Mouse (Mus musculus) gastrocnemius, adult 2 months (tissue): Measurements from ENCODE around the gene Oat. TPM values are rescaled to one million over a fixed set of nuclear protein-coding genes. Genes with fewer than 3 reads are reported as not detected.

Source experiments
- DNase-seq: peaks from one replicate; pipeline ENCODE4 v3.0.0; 2022
- H3K27ac ChIP-seq: fragments of 200-600 bp; 2 replicates; pipeline ENCODE4 v1.8.1; 2022; ENCODE audit warnings: mild to moderate bottlenecking
- H3K4me3 ChIP-seq: fragments of 200-600 bp; 2 replicates; pipeline ENCODE4 v1.8.1; 2022; ENCODE audit warnings: mild to moderate bottlenecking, moderate library complexity
- CTCF ChIP-seq: fragments of 200-600 bp; IDR thresholded peaks from 2 replicates; pipeline ENCODE4 v1.8.1; 2022; ENCODE audit warnings: antibody characterized with exemption, mild to moderate bottlenecking, moderate library complexity
- intact Hi-C: fragments of 180-260 bp; cut with DNase I; formaldehyde crosslinking; loops from one replicate; pipeline ENCODE4 v1.15.1; 2025
- long read RNA-seq, 2 experiments: library from polyadenylated mRNA; stranded (forward); transcript quantifications; one replicate each; pipeline ENCODE4 v2.0.0; 2021
- total RNA-seq, 2 experiments: library from RNA; stranded (reverse); gene quantifications; 2 replicates each; pipeline ENCODE4 v1.2.3; 2021

The Oat gene
- 100 to 1,000 TPM; 155 to 159 TPM for total RNA-seq
- long read RNA-seq, experiment 1, transcript Oat-201 (10 exons, 2,152 nt): major isoform, 152 of 161 reads
- long read RNA-seq, experiment 1, partial matches to known transcripts: 8 of 161 reads
- long read RNA-seq, experiment 1, other reads (novel, unspliced or antisense): 1 of 161 reads
- long read RNA-seq, experiment 2, transcript Oat-201 (10 exons, 2,152 nt): major isoform, 166 of 180 reads
- long read RNA-seq, experiment 2, partial matches to known transcripts: 12 of 180 reads
- long read RNA-seq, experiment 2, other reads (novel, unspliced or antisense): 2 of 180 reads

DNA sequence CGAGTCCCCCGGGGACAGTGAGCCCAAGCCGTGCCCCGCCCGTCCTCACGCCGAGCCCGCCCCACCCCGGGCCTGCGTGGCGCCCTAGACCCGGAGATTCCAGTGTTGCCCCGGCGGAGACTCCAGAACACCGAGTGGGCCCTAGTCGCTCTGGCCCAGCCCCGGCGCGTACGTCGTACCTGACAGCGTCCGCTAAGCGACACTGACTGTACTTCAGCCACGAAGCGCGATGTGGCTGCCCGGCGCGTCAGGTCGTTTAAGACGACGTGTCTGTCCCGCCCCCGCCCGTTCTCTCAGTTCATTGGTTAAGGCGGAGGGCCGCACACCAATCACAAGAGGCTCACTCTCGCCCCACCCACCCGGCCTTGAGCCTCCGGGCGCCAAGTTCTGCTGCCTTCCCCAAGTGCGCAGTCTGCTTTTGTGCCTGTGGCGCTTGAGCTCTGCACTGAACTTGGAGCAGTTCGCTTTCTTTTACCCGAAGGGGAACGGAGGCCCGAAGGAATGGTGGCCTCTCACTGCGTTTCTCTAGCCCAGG is at the start of gene Oat:
TSS of gene Oat (minus strand) at position 283 of the 535 bp plus-strand sequence.
- peak within 1 kb of the TSS; percentile 98 for H3K27ac ChIP-seq
- intact Hi-C loops: loop anchor here (1.0 to 10.0 kb wide), 3 partner anchors 29 to 239 kb away; partner anchors contain the start of gene Fam53b
- TF ChIP-seq CTCF: no peak; the same call in 1 of the 2 replicates
- peak within 1 kb of the TSS; percentile 98 for H3K4me3 ChIP-seq
- peak; percentile 97 for DNase-seq

DNA sequence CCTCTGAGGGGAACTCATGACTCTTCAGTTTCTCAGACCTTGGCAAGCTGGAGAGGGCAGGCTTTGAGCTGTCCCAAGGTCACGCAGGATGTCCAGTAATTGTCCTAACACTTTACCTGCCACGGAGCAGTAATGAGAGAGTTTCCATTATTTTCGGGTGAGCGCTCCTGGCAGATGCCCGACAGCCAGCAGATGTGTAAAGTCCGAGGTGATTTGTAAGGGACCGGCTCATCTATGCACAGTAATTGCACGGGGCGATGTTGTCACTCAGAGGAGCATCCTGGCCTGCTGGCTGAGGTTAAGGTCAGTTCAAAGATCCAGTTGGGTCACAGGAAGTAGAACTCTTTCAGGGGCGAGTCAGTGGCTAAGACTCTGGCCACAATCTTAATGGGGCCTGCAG is 48.0 kb upstream of the Oat start:
- H3K4me3 ChIP-seq: no peak overlapping the region
- intact Hi-C loops: no loop called here
- TF ChIP-seq CTCF: no peak
- peak overlapping the region; percentile 17; the same call in 1 of the 2 replicates for H3K27ac ChIP-seq
- no peak for DNase-seq

DNA sequence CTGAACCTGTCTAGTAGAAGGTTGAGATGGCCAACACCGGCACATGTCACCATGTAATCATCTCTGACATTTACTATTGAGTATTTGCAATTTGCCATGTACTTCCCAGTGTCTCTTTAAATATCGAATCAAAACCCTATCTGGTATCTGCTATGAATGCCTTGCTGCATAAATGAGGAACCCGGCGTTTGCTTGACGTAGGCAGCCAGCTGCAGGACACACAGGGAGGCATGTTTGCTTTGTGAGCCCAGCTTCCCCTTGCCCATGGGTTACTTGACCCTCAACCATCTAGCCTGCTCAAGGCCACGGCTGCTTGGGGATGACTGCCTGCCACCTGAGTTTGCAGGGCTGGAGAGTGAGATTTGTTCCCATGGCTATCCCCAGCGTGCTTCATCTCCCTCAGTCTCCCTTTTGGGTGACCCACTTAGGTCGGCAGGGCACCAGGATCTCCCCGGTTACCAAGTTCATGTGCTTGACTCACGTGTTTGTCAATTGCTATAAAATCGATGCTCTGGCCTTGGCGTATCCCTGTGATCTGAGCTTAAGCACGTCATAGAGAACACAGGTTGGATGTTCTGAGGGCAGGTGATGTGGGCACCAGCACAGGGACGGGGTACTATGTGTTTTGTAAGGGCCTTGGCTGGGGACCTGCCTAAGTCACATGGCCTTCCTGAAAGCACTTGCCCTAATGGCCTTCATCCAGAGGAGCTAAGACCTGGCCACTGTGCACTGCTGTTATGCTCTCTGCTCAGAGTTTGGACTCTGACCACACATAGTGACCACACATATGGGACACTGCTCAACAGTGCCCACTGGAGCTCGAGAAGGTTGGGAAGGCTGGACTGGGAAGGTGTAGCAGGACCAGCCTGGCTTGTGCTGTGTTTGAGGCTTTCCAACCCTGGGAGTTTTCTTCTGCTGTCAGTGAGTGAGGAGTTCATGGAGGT is 44.0 kb upstream of the Oat start:
- H3K4me3 ChIP-seq: no peak overlapping the region
- intact Hi-C loops: no loop called here
- 0 out of 2 replicates have a peak overlapping the region, but pooled peaks have one; percentile 20 for H3K27ac ChIP-seq
- no peak for DNase-seq
- no peak for TF ChIP-seq CTCF

DNA sequence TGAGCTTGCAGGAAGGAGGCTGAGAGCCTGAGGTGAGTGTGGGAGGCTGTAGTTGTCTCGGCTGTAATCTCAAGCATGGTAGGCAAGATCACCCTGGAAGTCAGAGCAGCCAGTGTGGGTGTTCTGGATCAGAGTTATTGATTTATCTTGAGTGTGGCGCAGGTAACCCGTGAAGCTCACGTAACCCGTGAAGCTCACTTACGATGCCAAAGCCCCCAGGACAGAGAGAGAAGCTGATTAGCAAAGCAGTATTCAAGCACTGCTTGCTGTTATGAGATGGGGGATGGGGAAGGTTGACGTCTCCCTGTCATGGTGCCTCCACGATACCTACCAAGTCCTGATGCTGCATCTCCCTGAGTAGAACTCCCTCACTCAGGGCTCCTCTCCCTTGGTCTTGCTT is 43.4 kb upstream of the Oat start:
- no peak for DNase-seq
- no peak overlapping the region for H3K4me3 ChIP-seq
- no peak overlapping the region for H3K27ac ChIP-seq
- intact Hi-C loops: no loop called here
- no peak for TF ChIP-seq CTCF

DNA sequence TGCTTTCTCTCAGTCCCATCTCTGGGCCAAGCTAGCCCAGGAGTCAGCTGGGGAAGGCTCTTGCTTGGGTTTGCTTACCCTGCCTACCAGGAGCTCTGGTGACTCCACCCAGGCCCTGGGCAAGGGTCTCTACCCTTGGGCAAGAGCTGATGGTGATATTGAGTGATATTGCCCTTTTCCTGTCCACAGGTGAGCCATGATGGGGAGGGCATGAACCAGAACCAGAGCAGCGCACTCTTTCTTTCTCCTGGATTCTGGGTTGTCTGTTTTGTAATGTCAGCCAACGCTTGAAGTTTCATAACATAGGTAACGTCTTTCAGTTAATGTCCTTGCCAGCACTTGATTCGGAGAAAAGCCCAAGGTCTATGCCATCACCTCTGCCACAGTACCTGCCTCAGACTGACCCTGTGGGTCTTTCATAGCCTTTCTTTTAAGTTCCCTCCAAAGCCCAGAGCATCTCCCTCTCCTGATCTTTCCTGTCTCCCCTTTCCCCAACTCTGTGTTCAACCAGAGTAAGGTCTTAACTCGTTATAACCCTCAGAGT is 40.9 kb upstream of the Oat start:
- intact Hi-C loops: no loop called here
- Histone ChIP-seq H3K27ac (no peak overlapping the region), H3K4me3 (no peak overlapping the region)
- no peak for DNase-seq
- TF ChIP-seq CTCF: no peak

DNA sequence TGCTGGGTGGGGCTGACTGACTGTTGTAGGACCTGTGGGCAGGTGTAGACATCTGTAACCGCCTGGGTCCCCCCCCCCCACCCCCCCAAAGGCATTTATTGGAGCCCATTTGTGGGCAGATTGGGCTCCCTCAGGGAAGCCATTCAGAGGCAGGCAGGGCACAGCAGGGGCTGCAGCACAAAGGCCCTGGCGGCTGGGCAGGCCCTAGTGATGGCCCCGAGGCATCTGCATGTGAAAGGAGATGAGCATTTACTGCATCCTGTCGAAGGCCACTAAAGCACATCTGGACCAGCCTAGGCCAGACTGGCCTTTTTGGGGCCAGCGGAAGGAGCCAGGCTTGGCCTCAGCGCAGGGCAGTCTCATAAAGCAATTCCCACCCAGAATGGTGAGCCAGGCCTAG is 40.2 kb upstream of the Oat start:
- intact Hi-C loops: no loop called here
- no peak for TF ChIP-seq CTCF
- DNase-seq: no peak
- no peak overlapping the region for H3K4me3 ChIP-seq
- H3K27ac ChIP-seq: no peak overlapping the region

DNA sequence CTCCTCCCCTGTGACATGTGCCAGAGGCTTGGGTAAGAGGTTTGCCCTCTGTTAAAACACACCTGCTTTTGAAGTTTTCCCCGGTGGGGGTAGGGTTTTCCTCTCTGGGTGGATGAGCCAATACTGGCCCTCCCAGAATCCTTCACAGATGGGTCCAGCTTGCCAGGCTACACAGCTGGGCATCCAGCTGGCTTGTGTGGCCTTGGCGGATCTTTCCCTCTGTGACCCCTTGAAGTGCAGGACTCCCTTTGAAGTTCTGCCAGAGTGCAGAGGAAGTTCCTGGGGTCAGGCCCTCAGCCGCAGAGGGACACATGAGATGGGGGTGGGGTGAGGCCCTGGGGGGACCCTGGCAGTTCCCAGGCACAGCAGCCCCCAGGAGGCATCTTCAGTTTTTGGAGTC is 39.1 kb upstream of the Oat start:
- Histone ChIP-seq H3K27ac (no peak overlapping the region), H3K4me3 (no peak overlapping the region)
- no peak for TF ChIP-seq CTCF
- intact Hi-C loops: no loop called here
- peak; percentile 56 for DNase-seq

DNA sequence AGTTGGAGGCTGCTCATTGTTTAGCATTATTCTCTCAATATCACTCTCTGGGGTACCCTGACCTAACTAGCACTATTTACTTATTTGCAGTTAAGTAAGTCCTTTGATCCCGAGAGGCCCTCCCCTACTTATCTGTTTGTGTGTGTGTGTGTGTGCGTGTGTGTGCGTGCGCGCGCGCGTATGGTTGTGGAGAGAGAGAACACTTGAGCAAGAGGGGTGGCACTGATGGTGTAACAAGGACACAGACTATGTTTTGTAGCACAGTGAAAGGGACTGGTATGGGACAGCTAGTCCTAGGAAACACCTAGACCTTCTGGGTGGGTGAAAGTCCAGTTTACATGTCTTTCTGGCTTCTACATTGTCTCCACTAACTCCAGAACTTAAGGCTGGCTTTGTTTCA is 35.3 kb upstream of the Oat start:
- H3K27ac ChIP-seq: no peak overlapping the region
- intact Hi-C loops: no loop called here
- H3K4me3 ChIP-seq: no peak overlapping the region
- DNase-seq: no peak
- TF ChIP-seq CTCF: no peak

DNA sequence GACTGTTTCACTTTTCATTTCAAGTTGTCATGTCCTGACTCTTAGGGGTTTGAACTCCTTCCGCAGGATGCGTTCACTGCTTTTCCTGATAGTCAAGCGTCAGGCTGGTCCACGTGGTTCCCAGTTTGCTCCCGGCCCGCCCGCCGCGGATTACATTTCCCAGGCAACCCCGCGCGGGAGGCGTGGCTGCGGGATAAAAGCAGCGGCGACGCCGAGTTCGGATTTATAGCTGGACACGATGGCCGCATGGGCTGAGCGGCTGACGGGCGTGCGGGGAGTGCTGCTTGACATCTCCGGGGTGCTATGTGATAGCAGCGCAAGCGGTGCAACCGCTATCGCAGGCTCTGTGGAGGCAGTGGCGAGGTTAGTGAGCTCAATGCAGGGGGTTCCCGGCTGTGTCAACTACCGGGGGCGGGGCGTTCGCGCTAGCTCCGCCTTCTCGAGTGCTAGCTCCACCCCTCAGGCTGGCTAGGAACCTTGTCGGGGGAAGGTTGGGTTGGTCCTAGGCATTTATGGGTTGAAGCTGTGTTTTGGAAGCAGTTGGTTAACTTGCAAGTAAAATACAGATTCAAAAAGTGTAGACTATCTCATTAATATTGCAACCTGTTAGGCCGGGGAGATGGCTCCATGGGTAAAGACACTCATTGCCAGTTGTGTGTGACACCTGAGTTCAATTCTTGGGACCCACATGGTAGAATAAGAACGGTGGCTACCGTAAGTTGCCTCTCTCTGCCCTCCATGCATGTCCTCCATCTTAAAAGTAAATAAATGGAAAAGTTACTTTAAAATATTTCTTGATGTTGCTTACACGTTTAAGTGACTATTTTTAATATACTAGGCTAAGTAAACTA is 34.5 kb upstream of the Oat start, which contains the start of gene Lhpp:
TSS of gene Lhpp (plus strand) at position 171 of the 851 bp plus-strand sequence.
- no peak for TF ChIP-seq CTCF
- Histone ChIP-seq H3K4me3 (peak within 1 kb of the TSS; percentile 72), H3K27ac (peak within 1 kb of the TSS; percentile 93)
- intact Hi-C loops: no loop called here
- peak; percentile 90 for DNase-seq

DNA sequence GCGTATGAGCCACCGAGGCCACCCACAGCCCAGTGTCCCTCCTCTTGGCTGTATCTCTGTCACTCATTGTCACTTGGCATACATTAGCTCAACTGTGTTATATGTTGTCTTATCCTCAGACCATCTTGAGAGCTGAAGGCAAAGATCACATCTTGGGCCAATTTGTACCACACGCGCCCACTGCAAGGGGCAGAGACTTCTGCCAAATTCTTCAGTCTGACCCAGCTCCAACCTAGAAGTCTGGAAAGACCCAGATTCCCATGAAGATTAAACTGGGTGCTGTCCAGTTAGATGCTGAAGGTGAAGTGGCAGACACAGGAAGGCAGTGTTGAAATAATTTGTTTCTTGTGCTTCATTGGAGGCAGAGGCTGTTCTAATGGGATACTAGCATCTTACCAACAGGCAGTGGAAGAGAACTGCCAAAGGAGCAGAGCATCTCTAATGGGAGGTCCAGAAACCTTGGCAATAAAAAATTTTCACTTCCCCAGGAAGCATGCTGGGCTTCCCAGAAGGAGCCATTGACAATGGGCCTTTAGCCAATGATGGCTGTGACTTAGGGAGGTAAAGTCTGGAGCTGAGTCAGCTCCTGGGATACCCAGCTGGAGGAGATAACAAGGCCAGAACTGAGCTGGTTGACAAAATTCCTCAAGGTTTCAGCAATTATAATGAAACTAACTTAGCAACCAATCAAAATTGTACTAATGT is 32.3 kb upstream of the Oat start:
- TF ChIP-seq CTCF: no peak

DNA sequence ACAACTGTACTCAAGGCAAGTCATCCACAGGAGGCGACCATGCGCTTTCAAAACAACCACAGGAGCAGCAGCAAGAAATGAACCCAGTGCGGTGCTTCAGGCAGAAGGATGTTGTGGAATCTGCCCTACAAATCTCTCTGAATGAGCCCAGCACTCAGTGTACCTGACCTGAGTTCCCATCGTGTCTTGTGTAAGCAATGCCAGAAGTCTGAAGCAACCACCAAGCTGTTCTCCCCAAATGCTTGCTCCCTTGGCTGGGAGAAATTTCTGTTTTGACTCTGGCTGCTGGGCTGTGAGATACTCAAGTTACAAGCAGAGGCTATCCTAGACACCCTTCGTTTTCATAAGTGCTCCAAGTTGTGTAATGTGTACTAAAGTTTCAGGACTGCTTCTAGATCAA is 29.5 kb upstream of the Oat start:
- H3K4me3 ChIP-seq: no peak overlapping the region
- intact Hi-C loops: loop anchor here (1.0 kb wide), 1 partner anchor 29 kb away; the partner anchor contains the start of gene Oat
- peak; percentile 22; the same call in 1 of the 2 replicates for TF ChIP-seq CTCF
- peak; percentile 65 for DNase-seq
- peak overlapping the region; percentile 85 for H3K27ac ChIP-seq

More for the DNA sequence above, 32.3 kb upstream of the Oat start:
- Histone ChIP-seq H3K4me3 (no peak overlapping the region), H3K27ac (no peak overlapping the region)
- DNase-seq: no peak
- intact Hi-C loops: no loop called here
